Mouse (Mus musculus): ENCODE results near the gene Myl3. TPM values are rescaled to one million over a fixed set of nuclear protein-coding genes. Genes with fewer than 3 reads are reported as not detected.

Myl3 gene
- polyA plus RNA-seq, 1 experiment from 2014 or later, result 4,490 TPM

DNA sequence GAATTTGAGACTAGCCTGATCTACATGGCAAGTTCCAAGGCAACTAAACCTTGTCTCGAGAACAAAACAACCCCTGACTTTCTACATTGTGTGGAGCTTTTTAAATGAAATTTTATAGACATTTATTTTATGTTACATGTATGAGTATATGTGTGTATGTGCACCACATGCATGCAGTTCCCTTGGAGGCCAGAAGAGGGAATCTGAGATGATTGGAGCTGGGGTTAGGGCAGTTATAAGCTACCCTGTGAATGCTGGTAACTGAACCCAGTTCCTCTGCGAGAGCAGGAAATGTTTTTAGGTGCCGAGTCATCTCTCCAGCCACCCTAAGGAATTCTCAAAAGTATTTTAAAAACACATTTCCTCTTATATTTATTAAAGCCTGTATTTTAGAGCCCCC is 46.5 kb downstream of the Myl3 start:
- no peak for ATAC-seq (replicated peaks; ENCODE audit: insufficient number of reproducible peaks, insufficient read depth, low FRiP score, low read depth)
- Histone ChIP-seq H3K9me3 (replicated peaks) (no peaks in the 10 kb centered on the region), H3K4me2 (no peak overlapping the region), H3K27me3 (no peaks in the 10 kb centered on the region), H3K4me1 (replicated peaks) (no peaks in the 10 kb centered on the region; the same call in 1 of the 2 replicates), H3K36me3 (no peaks in the 10 kb centered on the region), H3K4me3 (no peak overlapping the region), H3K9ac (no peak overlapping the region), H3K27ac (no peak overlapping the region)
- 81% methylated on average over 3 of the region's 3 CpGs for WGBS

DNA sequence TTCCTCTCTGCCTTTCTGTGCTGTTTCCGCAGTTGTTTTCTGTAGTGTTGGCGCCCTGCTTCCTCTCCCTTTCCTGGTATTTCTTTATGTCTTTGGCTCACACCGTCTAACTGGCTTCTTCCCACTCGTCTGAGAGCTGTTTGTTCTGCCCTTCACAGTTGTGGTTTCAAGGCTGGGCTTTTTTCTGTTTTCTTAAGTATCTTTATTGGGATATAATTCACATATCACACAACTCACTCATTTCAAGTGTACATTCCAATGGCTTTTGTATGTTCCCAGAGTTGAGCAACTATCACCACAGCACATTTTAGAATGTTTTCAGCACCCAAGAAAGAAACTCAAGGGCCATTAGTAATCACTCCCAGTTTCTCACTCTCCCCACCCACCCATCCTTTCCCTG is 48.8 kb downstream of the Myl3 start:
- Histone ChIP-seq H3K27ac (no peak overlapping the region), H3K36me3 (no peaks in the 10 kb centered on the region), H3K9me3 (replicated peaks) (no peaks in the 10 kb centered on the region), H3K4me3 (no peak overlapping the region), H3K4me2 (no peak overlapping the region), H3K9ac (no peak overlapping the region), H3K27me3 (no peaks in the 10 kb centered on the region), H3K4me1 (replicated peaks) (no peaks in the 10 kb centered on the region)
- no peak for ATAC-seq (replicated peaks; ENCODE audit: insufficient number of reproducible peaks, insufficient read depth, low FRiP score, low read depth)
- 57% methylated on average over 4 of the region's 4 CpGs for WGBS

DNA sequence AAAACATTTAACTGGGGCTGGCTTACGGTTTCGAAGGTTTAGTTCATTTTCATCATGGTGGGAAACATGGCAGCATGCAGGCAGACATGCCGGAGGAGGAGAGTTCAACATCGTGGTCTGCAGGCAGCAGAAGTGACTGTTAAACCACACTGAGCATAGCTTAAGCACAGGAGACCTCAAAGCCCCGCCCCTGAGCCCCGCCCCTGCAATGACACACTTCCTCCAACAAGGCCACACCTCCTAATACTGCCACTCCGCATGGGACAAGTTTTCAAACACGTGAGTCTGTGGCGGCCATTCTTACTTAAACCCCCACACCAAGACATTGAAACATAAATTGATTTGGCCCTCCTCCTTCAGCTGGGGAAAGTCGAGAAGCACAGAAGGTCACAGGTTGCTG is 55.4 kb downstream of the Myl3 start:
- H3K4me1 ChIP-seq (replicated peaks), result no peaks in the 10 kb centered on the region
- H3K4me2 ChIP-seq, result no peak overlapping the region
- H3K27me3 ChIP-seq, result no peaks in the 10 kb centered on the region
- 76% methylated on average over 10 of the region's 10 CpGs for WGBS
- H3K27ac ChIP-seq, result no peak overlapping the region
- H3K9me3 ChIP-seq (replicated peaks), result no peaks in the 10 kb centered on the region
- H3K4me3 ChIP-seq, result no peak overlapping the region
- ATAC-seq (replicated peaks; ENCODE audit: insufficient number of reproducible peaks, insufficient read depth, low FRiP score, low read depth), result no peak
- H3K9ac ChIP-seq, result no peak overlapping the region
- H3K36me3 ChIP-seq, result no peaks in the 10 kb centered on the region

DNA sequence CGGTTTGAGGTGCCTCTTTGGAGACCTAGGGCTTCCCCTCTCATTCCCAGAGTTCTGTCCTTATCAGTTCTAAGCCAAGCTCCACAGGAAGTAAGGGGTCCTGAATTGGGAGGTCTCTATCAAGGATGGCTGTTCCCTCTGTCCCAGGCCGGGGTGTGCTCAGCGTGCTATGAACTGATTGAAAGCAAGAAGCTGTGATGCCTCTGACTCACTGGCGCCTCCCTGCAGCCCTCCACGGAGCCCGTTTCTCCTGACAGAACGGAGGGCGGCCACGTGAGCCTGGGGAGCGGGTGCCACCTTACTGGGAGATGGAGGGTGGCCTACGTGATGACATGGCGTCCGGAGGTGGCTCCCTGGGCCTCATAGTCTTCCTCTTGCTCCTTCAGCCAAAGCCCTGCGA is 56.2 kb downstream of the Myl3 start, which contains the start of gene Prss42:
Gene Prss42 (plus strand): TSS at position 301 of the 400 bp plus-strand sequence.
- H3K4me2 ChIP-seq, result no peak within 1 kb of the TSS
- H3K9me3 ChIP-seq (replicated peaks), result no peaks in the 10 kb centered on the region
- no peak within 1 kb of the TSS for H3K4me3 ChIP-seq
- H3K4me1 ChIP-seq (replicated peaks), result no peaks in the 10 kb centered on the region
- no peaks in the 10 kb centered on the region for H3K27me3 ChIP-seq
- no peak within 1 kb of the TSS for H3K27ac ChIP-seq
- ATAC-seq (replicated peaks; ENCODE audit: insufficient number of reproducible peaks, insufficient read depth, low FRiP score, low read depth), result no peak
- H3K9ac ChIP-seq, result no peak within 1 kb of the TSS
- 85% methylated on average over 14 of the region's 14 CpGs for WGBS
- H3K36me3 ChIP-seq, result no peaks in the 10 kb centered on the region

DNA sequence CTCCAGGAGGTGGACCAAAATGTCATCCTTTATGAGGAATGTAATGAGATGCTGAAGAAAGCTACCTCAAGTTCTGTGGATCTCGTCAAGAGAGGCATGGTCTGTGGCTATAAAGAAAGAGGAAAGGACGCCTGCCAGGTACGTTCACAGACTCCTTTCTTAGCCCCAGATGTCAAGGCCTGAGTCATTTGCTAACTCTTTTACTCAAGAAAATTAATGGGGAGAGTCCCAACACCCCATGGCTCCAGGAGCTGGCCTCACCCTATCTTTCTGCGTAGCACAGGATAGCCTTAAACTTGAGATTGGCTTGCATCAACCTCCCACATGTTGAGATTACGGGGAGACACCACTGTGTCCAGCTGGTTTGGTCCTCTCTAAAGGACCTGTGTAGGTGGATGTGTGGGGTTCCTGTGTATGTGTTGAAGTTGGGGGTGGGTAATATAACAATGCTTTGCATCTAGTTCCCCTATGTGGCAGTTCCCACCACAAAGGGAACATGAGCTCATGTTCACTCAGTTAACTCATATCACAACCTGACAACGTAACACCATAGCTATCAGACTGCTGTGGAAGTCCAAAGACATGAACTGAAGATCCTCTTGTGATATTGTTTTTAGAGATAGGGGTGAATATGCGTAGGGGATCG is 59.3 kb downstream of the Myl3 start:
- Histone ChIP-seq H3K4me2 (no peak overlapping the region), H3K36me3 (no peaks in the 10 kb centered on the region), H3K27me3 (no peaks in the 10 kb centered on the region), H3K4me3 (no peak overlapping the region), H3K9me3 (replicated peaks) (no peaks in the 10 kb centered on the region), H3K27ac (no peak overlapping the region), H3K4me1 (replicated peaks) (no peaks in the 10 kb centered on the region), H3K9ac (no peak overlapping the region)
- 80% methylated on average over 8 of the region's 8 CpGs for WGBS
- ATAC-seq (replicated peaks; ENCODE audit: insufficient number of reproducible peaks, insufficient read depth, low FRiP score, low read depth), result no peak

DNA sequence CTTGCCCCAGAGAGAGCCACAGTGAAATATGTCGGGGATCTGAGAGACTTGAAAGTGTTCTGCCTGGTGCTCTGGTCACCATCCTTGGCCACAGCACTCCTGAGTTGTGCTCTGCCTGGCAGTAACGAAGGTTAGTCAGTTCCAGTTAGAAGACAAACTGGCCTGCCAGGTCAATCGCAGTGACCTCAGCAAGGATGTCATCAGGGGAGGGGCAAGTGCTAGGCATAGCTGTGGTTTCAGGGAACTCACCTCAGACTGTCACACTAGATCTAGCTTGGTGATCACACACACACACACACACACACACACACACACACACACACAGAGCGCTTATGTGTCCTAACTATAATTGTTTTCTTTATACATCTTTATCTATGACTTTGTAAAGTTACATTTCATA is 61.6 kb downstream of the Myl3 start:
- Histone ChIP-seq H3K36me3 (no peaks in the 10 kb centered on the region), H3K4me3 (no peak overlapping the region), H3K9ac (no peak overlapping the region), H3K4me2 (no peak overlapping the region), H3K4me1 (replicated peaks) (no peaks in the 10 kb centered on the region), H3K27me3 (no peaks in the 10 kb centered on the region), H3K27ac (no peak overlapping the region), H3K9me3 (replicated peaks) (no peaks in the 10 kb centered on the region)
- no peak for ATAC-seq (replicated peaks; ENCODE audit: insufficient number of reproducible peaks, insufficient read depth, low FRiP score, low read depth)
- WGBS, result 59% methylated on average over 4 of the region's 4 CpGs

DNA sequence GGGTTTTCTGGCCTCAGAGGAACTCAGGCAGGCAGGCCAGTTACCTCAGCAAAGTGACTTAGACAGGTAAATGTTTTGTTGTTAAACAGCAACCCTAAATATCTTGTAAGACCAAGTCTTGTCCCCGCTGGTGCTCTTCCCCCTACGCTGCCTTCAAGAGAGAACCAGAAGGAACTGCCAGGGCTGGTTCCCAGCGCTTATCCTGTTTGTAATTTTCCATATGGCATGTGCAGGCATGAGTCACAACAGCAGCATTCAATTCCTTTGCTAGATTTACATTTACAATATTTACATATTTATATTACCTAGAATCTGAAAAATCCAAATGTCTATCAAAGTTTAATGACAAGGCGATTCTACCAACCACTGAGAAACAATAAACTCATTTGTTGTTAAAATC is 68.4 kb downstream of the Myl3 start:
- H3K36me3 ChIP-seq, result no peaks in the 10 kb centered on the region
- no peaks in the 10 kb centered on the region for H3K9me3 ChIP-seq (replicated peaks)
- H3K27ac ChIP-seq, result no peak overlapping the region
- 85% methylated on average over 4 of the region's 4 CpGs for WGBS
- peaks cover 5% of the 10 kb centered on the region; the same call in 1 of the 2 replicates for H3K27me3 ChIP-seq
- ATAC-seq (replicated peaks; ENCODE audit: insufficient number of reproducible peaks, insufficient read depth, low FRiP score, low read depth), result no peak
- H3K9ac ChIP-seq, result no peak overlapping the region
- H3K4me1 ChIP-seq (replicated peaks), result no peaks in the 10 kb centered on the region
- no peak overlapping the region for H3K4me2 ChIP-seq
- H3K4me3 ChIP-seq, result no peak overlapping the region

DNA sequence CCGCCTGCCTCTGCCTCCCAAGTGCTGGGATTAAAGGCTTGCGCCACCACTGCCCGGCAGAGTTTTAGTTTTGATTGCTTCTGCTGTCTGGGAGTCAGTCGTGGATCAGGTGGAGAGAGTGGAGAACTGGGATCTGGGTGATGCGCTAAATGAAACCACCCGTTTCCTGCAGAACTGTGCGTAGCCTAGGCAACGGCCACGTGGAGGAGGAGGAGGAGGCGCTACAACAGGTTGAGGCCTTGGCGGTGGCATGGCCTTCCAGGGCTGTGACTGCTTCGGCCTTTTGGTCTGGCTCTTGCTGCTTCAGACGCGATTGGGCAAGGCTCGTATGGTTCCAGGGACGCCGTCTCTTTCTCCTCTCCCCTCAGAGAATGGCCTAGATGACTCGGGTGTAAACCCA is 72.1 kb downstream of the Myl3 start, which contains the start of gene Prss44:
Gene Prss44 (plus strand): TSS at position 206 of the 400 bp plus-strand sequence.
- H3K27me3 ChIP-seq, result peaks cover 5% of the 10 kb centered on the region; the same call in 1 of the 2 replicates

More for the DNA sequence above, 72.1 kb downstream of the Myl3 start, which contains the start of gene Prss44:
- Histone ChIP-seq H3K27ac (no peak within 1 kb of the TSS), H3K36me3 (no peaks in the 10 kb centered on the region), H3K9ac (no peak within 1 kb of the TSS), H3K4me3 (no peak within 1 kb of the TSS), H3K4me1 (replicated peaks) (no peaks in the 10 kb centered on the region), H3K9me3 (replicated peaks) (no peaks in the 10 kb centered on the region), H3K4me2 (no peak within 1 kb of the TSS)
- no peak for ATAC-seq (replicated peaks; ENCODE audit: insufficient number of reproducible peaks, insufficient read depth, low FRiP score, low read depth)
- WGBS, result 57% methylated on average over 18 of the region's 18 CpGs

Other genes starting within 250 kb of the Myl3 start
- gene Setd2, start 209.3 kb upstream of the Myl3 start, polyA plus RNA-seq (2015; fragmentation: Nextera tagmentation; extraction: Ambion mirVana), result 19.7 and 20.8 TPM in 2 replicates
- 17.7 and 22.9 TPM in 2 replicates for gene Nradd, start 117.4 kb upstream of the Myl3 start, polyA plus RNA-seq (2015; fragmentation: Nextera tagmentation; extraction: Ambion mirVana)
- 1.8 and 4.2 TPM in 2 replicates for gene Nbeal2, start 87.7 kb upstream of the Myl3 start, polyA plus RNA-seq (2015; fragmentation: Nextera tagmentation; extraction: Ambion mirVana)
- gene Ccdc12, start 85.4 kb upstream of the Myl3 start, polyA plus RNA-seq (2015; fragmentation: Nextera tagmentation; extraction: Ambion mirVana), result 130 and 138 TPM in 2 replicates
- 23.2 and 26.1 TPM in 2 replicates for gene Pth1r, start 5.3 kb downstream of the Myl3 start, polyA plus RNA-seq (2015; fragmentation: Nextera tagmentation; extraction: Ambion mirVana)
- gene Prss42, start 56.3 kb downstream of the Myl3 start, polyA plus RNA-seq (2015; fragmentation: Nextera tagmentation; extraction: Ambion mirVana), result 0.15 TPM in 1 of 2 replicates, not detected in the other
- not detected in 2 replicates for gene Prss44, start 72.1 kb downstream of the Myl3 start, polyA plus RNA-seq (2015; fragmentation: Nextera tagmentation; extraction: Ambion mirVana)
- gene Prss43, start 84.8 kb downstream of the Myl3 start, polyA plus RNA-seq (2015; fragmentation: Nextera tagmentation; extraction: Ambion mirVana), result not detected in 2 replicates
- gene Prss45, start 92.7 kb downstream of the Myl3 start, polyA plus RNA-seq (2015; fragmentation: Nextera tagmentation; extraction: Ambion mirVana), result not detected in 2 replicates
- 0.10 TPM in 1 of 2 replicates, not detected in the other for gene Prss46, start 102.6 kb downstream of the Myl3 start, polyA plus RNA-seq (2015; fragmentation: Nextera tagmentation; extraction: Ambion mirVana)
- 0.37 TPM in 1 of 2 replicates, not detected in the other for gene Prss50, start 116.1 kb downstream of the Myl3 start, polyA plus RNA-seq (2015; fragmentation: Nextera tagmentation; extraction: Ambion mirVana)
- gene Als2cl, start 138.0 kb downstream of the Myl3 start, polyA plus RNA-seq (2015; fragmentation: Nextera tagmentation; extraction: Ambion mirVana), result 1.7 and 3.2 TPM in 2 replicates
- gene Tmie, start 138.3 kb downstream of the Myl3 start, polyA plus RNA-seq (2015; fragmentation: Nextera tagmentation; extraction: Ambion mirVana), result 0.74 and 1.2 TPM in 2 replicates
- gene Fam240a, start 175.0 kb downstream of the Myl3 start, polyA plus RNA-seq (2015; fragmentation: Nextera tagmentation; extraction: Ambion mirVana), result not detected in 2 replicates
- gene Tdgf1, start 204.3 kb downstream of the Myl3 start, polyA plus RNA-seq (2015; fragmentation: Nextera tagmentation; extraction: Ambion mirVana), result not detected in 2 replicates
- gene Lrrc2, start 209.7 kb downstream of the Myl3 start, polyA plus RNA-seq (2015; fragmentation: Nextera tagmentation; extraction: Ambion mirVana), result 4.4 and 6.9 TPM in 2 replicates
- gene Rtp3, start 248.7 kb downstream of the Myl3 start, polyA plus RNA-seq (2015; fragmentation: Nextera tagmentation; extraction: Ambion mirVana), result 0.30 and 0.36 TPM in 2 replicates

All from heart, embryonic 15.5 days (tissue).